Mouse (Mus musculus) ES-CJ7 (cell line): ENCODE results near the gene Wnk2.

Experiments
- DNase-seq: peaks from one replicate; pipeline ENCODE4 v3.0.0; 2011; ENCODE audit warnings: low read depth, low spot score

Wnk2 gene

DNA sequence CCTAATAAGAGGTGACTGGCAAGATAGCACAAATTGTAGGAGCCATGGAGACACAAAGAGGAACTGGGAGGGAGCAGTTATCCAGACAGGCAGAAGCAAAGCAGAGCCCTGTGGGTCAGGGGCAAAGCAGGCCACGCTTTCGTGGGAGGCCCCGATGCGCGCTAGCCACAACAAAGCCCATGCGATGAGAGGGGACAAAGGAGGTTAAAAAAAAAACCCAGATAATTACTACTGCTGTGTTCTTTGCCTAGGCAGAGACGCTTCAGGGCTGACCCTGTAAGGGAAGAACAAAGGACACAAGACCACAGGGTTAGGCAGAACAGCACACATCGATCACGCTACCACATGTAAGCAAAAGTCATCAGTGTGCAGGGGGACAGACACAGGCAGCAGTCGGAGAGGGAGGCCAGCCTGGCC lies 103.7 kb downstream of the Wnk2 start:
- no peak for DNase-seq

DNA sequence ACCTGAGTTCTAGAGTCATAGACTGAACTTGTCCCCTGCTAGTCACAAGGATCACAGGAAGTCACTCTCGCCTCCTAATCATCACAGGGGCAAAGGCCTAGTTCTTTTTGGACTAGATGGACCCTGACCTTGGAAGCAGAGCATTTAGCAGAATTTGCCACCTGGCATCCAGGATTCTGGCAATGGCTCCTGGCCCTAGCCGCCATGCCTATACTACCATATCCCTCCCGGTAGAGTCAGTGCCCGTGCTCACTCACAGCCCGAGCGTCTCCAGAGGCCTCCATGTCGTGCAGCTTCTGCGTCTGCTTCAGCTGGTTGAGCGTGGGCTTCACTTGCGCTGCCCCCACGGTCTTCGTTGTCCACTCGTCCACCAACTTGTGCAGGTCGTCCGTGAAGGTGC lies 105.4 kb downstream of the Wnk2 start:
- no peak for DNase-seq

DNA sequence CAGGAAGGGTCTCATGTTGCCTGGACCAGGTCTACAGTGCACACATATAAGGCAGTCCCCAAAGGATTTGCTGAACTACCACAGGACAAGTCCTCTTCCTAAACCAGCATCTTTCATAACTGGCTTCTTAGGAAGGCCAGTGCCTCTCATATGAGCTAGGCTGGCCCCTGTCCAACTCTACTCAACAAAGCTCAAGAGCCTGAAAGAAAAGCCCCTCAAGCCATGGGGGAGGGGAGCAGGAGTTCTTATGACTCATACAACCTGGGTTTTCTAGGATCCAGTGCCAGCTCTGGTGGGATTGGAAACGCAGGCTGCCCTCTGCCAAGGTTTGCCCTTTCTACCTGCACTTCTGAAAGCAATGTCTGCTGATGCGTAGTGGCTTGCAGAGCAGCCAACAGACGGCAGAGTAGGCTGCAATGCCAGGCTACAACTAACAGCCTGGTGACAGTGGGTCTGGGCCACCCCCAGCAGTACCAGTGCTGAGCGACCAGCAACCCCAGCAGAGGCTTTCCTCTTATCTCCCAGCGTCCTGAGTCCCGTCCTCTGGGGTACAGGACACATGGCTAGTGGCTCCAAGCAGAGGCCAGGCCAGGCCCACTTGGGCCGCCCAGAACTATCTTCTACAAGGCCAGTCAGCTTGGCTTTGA lies 110.8 kb downstream of the Wnk2 start:
- DNase-seq = no peak

DNA sequence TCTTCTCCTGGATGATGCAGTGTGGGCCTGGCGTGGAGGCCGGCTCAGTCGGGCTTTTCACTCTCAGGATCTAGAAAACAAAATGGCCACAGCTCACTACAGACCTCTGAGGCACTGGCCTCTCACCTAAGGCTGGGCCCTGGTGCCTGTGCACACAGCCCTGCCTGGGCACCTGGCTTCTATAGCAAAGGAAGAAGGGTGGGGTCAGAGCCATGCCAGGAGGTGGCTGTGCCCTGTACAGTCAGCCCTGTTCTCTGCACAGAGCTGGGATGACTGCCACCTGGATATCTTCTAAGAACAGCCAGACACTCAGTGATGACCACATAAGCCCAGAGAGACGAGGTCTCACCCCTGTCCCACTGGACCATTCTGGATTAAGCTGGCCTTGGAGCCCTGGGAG lies 111.4 kb downstream of the Wnk2 start:
- no peak for DNase-seq

DNA sequence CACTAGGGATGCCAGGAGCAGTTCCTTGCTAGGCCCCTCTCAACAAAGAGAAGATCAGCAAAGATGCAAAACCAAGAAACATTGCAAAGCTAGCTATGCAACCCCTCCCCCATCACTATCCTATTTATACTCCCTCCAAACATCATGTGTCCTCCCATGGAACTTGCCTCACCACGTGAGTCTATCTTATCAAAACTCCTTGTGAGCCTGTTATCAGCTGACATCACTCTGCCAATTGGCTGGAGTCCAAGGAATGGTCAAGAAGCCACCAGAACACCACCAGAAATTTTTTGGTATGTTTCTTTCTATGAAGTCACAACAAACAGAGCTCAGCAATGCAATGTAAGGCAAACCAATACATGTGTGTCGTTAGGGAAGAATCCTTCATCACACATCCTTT lies 116.8 kb downstream of the Wnk2 start:
- DNase-seq = no peak

DNA sequence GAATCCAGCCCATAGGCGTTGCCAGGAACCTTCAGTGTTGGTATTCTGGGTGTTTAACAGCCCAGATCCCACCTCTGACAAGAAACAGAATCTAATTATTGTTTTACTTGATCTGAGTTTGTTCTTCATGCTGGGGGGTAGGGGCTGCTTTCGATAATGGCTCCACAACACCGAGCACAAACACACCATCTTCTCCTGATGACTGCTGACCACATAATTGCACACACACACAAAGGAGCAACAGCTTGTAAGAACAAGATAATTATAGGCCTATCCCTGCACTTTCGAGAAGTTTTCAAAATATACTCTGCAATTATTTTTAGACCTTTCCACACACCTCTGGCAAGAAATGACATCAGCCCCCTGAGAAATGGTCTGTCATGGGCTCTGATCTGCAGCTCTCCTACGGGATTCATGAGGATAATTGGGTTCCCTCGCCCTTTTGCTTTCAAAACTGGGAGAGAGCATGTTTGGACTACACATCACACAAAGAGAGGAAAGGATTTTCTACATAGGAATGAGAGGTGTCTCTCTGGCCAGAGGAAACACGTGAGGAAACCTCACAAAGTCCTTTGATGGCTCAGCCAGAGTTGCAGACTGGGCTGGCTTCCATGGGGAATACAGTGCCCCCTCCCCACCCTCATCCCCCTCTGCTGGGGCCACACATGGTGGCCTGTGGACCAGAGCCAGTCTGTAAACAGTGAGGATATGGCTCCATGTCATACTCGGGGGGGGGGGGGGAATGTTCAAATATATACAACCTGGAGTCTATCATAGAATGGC lies 118.9 kb downstream of the Wnk2 start:
- no peak for DNase-seq

DNA sequence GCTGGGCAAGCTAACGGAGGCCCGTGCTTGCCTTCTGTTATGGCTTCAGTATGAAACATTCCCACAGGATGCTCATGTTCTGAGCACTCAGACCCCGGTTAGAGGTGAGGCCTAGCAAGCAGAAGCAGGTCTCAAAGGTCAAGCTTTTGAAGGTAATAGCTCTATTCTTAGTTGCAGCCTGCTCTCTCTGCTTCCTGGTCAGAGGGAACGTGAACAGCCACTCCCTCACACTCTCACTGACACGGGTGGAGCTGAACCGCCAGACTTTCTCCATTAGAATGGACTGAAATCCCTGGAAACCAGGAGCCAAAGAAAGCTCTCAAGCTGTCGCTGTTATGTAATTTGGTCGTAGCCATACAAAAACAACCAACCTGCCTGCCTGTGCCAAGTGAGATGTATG lies 120.8 kb downstream of the Wnk2 start:
- peak; percentile 46 for DNase-seq

DNA sequence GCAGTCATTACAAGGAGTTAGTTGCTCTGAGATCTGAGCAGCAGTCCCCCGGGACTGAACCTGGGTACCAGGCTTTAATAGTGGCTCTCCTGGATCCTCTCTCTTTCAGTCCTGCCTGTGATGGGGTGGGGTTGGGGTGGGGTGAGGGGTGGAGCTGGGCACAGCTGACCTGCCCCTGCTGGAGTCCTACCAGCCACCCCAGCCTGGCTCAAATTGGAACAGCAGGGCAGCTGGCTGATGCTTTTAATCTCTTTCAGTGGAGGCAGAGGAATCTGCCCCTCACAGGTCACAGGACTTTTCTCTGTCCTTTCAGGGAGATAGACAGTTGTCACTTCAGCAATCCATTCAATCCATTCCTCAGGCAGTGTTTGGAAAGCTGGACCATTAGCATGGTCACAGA lies 122.3 kb downstream of the Wnk2 start:
- DNase-seq = no peak

DNA sequence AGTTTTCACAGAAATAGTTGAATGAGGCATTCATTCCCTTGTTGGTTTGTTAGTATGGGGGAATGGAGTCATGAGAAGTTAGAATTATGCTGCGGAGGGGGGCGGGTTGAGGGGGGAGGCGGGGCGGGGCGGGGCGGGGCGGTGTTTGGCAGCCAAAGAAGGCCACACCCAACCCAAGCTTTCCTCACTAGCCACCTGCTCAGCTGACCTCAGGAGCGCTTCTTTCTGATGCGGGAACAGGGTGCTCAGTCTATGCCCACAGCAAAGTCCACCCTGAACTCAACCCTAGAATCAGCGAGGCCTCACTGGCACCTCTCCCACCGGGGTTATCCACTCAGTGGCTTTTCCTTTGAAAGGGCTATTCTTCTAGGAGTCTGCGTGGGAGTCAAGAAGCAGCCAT lies 123.1 kb downstream of the Wnk2 start:
- no peak for DNase-seq

DNA sequence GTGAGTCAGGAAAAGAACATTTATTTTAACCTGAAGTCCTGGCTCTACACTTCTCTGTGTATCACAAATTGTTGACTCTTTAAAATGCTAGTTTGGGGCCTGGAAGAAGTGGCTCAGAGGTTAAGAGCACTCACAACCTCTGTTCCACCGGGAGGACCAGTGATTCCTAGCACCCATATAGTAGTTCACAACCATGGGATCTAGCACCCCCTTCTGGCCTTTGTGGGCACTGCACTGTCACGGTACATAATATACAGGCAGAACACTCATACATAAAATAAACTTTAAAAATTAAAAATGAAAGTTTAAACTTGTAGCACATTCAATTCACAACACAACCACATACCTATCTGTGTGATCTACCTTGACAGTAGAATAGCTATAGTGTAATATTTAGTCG lies 126.1 kb downstream of the Wnk2 start:
- DNase-seq = peak; percentile 80

DNA sequence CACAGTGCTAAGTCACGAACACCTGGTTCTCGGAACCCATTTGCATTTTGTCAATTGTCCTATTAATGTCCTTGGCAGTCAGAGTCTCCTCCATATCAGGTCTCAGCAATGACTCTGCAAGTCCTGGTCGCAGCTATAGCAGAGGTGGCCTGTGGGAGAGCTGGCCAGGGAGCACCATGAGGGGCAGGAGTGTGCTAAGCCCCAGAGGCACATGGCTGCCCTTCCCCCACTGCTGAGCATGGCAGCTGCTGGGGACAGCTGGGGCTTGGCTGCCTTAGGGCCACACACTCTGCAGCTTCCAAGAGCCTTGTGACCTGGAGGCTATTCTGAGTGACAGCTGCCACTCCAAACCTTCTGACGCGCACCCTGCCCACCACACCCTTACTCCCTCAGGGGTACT lies 127.7 kb downstream of the Wnk2 start:
- DNase-seq = peak; percentile 42

DNA sequence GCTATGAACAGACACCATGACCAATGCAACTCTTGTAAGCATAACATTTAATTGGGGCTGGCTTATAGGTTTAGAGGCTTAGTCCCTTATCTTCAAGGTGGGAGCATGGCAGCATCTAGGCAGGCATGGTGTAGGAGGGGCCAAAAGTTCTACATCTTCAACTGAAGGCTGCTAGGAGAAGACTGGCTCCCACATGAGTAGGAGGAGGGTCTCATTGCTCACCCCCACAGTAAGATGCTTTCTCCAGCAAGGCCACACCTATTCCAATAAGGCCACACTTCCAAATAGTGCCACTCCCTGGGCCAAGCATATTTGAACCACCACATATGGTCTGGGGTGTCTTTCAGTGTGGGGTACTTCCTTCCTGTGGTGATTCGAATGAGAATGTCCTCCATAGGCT lies 130.4 kb downstream of the Wnk2 start:
- no peak for DNase-seq

DNA sequence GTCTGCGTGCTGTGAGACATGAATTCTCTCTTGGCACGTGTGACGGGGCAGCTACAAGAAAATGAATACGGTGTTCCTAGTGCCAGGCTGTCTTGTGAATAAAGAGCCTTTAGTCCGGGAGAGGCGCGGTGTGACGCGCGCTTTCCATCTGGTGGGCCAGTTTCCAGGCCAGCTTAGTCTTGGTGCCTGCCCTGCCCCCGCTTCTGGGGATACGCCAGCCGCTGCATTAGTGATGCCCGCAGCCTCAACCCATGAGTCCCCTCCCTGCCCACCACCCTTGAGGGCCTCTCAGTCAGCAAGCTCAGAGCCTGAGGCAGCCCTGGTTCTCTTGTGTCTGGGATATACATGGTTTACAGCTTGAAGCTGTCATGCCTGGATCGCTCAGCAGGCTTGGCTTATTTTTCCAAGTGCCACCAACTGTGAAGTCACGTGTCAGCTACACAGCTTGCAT lies 131.5 kb downstream of the Wnk2 start:
- no peak for DNase-seq

DNA sequence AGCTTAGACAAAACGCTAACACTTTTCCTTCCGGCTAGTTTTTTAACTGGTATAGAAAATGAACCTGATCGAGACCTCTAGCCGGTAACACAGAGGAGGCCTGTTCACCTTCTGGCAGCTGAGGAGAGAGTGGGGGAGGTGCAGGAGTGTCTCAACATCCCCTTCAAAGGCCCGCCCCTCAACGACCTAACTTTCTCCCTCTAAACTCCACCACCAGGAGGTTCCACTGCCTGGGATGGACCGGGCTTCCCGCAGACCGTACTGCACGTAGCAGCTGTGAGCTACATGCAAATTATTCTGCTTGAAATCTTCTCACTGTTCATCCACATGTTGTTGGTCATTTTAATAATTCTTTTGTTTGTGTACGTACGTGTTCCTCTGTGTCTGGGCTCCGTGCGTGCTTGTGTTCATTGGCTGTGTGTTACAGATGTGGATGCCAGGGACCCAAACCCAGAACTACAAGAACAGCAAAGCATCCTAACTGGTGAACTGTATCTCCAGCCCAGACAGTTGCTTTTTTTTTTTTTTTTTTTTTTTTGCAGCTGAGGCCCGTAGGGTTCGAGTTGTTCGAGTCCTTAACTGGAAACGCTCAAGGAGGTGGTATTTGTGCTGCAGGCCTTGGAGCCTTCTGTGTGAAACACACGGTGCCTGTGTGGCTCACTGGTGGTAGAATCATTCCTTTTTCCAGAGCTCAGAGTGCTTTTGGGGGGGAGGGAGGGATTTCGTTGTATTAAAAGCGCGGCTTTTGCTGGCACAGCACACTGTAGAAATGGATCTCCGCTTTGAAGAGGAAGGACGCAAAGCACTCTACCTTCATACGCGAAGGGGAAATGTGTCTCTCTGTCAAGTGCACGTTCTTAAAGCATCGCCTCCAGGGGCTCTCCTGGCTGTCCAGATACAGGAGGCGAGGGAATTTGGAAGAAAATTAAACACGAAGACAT lies 132.2 kb downstream of the Wnk2 start:
- DNase-seq = peak; percentile 94

DNA sequence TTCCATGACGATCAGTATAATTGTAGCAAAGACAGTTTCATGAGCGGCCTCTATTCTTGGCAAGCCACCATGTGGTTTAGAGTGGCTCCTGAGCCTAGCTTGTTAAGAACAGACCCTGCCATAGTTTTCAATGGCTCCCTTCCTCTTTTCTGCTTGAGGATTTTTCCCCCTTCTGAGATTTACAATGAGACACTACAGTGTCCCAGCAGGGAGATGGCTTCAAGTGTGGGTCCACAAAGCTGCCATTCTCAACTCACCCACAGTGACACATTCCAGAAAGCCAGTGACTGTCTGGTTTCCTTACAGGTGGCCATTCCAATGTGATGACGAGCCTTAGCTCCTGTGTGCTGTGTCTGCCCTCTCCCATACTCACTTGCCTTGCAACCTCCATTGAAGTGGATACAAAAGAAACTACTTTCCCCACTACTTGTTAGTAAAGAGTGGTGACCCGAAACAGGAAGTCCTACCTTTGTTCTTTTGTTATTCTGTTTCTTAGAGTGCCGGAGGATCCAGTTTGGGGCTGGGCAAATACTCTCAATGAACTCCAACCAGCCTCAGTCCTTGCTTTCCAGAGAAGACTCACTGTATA lies 134.5 kb downstream of the Wnk2 start:
- DNase-seq = peak; percentile 92

DNA sequence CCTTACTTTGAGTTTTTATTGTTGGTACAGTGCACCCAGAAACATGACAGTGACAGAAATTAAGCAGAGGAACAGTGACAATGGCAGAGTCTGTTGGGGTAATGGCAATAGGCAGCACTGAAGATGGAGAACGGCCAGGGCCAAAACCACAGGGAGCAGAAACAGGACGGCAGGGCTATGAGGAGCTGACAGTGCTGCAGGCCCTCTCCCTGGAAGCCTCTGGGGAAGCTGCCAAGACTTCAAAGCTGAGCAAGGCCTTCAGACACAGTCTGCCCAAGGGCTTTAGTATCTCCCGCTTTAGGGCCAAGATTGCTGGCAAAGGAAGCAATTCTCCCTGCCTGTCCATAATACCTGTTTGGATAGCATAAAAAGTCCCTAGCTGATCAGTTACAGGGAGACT lies 146.1 kb downstream of the Wnk2 start:
- no peak for DNase-seq

DNA sequence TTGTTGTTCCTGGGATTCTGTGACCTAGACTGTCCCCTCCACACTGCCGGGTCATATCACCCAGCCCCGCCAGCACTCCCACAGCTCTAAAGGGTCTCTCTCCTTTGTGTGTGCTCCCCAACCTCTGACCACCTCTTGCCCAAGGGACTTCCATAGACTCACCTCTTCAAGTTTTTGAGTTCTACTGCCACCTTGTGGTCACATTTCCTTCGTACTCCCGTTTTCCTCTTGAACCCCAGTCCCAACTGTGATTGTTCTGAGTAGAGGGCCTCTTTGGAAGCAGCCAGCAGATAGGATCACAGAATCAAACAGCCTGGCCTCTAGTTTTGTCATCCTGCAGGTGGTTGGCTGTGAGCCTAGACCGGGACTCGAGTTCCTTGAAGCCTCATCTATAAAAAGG lies 149.2 kb downstream of the Wnk2 start:
- DNase-seq = peak; percentile 87

DNA sequence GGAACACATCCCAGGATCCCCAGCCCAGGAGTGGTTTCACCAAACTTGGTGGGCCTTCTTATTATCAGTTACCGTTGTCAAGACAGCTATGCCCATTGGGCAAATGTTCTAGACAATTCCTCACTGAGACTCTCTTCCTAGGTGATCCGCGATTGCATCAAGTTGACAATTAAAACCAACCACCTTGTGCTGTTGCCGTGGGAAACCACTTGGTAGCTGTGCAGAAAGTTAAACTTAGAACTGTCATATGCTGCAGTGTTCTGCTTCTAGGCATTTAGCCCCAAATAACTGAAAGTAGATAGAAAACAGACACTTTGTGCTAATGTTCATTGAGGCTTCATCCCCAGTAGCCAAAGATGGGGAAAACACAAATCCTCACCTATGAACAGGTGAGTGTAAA lies 151.1 kb downstream of the Wnk2 start:
- no peak for DNase-seq

DNA sequence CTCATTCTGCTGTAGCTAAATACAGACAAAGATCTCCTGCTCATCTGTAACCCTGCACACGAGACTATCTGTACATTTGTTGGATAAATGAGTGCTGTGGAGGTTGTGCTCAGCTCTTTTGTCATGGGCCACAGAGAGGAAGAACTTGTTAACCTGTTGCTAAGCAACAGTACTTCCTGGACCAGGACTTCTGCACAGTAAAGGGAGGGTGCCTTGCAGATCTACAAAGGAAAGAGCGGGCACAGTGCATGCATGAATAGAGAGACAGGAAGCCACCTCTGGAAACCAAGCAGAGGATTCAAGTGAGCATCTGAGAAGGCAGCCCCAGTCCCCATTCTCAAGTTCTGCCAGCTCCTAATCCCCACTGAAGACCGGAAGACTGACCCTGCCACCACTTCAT lies 152.9 kb downstream of the Wnk2 start:
- DNase-seq = peak; percentile 65

DNA sequence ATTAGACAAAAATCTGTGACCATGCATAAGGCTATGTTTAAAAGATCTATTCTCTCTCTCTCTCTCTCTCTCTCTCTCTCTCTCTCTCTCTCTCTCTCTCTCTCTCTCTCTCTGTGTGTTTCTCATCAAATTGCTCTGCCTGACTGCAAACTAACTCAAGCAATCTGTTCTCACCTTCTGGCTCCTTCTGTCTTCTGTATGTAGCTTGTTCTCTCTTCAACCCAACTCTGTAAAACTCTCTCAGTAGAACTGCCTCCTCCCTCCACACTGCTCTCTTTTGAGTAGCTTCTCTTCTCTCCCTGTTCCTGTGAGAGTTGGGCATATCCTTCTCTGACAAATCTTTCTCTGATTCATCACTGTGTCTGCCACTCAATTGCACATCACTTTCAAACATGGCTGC lies 154.9 kb downstream of the Wnk2 start:
- no peak for DNase-seq

DNA sequence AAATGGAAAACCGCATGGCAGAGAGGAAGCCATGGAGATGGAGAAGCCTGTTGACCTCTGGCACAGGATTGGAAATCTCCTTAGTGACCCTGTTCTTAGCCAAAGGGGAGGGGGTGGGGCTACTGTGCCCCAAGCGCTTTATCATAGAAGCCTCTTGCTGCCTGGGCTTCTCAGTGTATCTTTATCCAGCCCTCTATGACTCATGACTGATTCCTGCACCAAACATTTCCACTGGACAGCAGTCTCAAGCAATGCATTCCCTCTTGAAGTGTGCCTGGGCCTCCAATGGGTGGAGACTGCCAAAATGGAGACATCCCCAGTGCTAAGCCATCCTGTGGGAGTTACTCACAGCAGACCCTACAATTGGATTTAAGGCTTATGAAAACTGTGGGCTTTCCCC lies 157.7 kb downstream of the Wnk2 start:
- no peak for DNase-seq
